Mouse (Mus musculus) left cerebral cortex, postnatal 14 days (tissue): ENCODE data around the gene Rxra. TPM values are rescaled to one million over a fixed set of nuclear protein-coding genes. Genes with fewer than 3 reads are reported as not detected.
A peak's percentile ranks its signal among the peaks of the same experiment; 100 is the strongest.

ENCODE experiments used
- DNase-seq, 2 experiments: peaks; one replicate each; pipeline ENCODE4 v3.0.0; 2021 to 2022; ENCODE audit warnings: low spot score in 2 of 2, mixed read lengths in 1 of 2
- intact Hi-C: fragments of 180-260 bp; cut with DNase I; formaldehyde crosslinking; loops from one replicate; pipeline ENCODE4 v1.15.1; 2025
- total RNA-seq, 2 experiments: library from RNA; stranded (reverse); gene quantifications; 2 replicates each; pipeline ENCODE4 v1.2.3; 2021

The Rxra gene
- total RNA-seq, 2 experiments from 2014 or later, result 15.6 to 16.2 TPM

DNA sequence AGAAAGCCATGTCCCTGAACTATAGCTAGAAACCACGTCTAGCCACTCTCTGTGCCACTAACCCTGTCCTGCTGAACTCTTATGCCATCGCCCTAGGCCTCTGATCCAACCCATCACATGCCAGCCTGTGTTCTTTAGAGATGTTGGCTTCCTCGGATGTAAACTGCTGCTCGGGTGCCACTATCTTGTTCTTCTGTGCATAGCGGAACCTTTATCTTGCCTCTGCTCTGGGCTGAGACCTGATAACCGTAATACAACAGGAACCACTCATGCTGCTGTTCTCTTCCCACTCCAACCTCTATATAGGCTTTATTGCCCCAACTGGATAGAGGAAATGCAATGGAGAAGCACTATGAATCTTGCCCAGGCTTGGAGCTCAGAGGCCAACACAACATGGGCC is 11.0 kb upstream of the Rxra start:
- no peak for DNase-seq
- intact Hi-C loops, result no loop called here

DNA sequence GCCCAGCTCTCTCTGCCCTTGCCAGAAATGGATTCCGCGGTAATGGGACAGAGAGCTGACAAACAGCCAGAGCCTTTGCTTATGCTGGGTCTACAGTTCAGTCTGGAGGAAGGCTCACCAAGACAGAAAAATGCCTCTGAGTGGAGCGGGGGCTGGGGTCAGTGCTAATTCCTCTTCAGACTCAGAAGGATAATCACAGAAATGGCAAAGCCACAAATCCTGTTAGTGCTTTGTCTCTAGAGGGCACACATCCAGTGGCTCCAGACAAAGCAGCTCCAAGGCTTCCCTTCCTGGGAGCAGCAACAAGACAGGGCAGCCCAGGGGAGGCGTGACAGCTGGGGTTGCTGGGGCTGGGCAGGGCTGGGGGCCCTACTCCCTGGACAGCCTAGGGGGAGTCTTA is 9.5 kb upstream of the Rxra start:
- intact Hi-C loops, result no loop called here
- no peak for DNase-seq

DNA sequence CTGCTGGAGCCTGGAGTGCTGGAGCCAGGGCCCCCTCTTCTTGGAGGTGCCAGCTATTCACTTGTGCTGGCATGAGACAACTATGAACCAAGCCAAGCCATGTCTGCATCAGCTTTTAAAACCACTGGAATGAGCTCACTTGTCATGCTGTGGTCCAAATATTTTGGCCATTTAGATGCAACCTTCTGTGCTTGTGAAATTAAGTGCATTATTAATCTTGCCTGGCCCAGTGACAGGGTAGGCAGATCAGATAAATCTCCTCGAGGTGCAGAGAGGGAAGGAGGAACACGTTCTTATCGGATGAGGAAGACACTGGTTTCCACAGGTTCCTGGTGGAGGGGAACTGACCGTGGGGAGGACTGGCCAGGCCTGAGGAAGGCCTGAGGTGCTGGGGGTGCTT is 8.6 kb upstream of the Rxra start:
- DNase-seq, result no peak
- intact Hi-C loops, result no loop called here

DNA sequence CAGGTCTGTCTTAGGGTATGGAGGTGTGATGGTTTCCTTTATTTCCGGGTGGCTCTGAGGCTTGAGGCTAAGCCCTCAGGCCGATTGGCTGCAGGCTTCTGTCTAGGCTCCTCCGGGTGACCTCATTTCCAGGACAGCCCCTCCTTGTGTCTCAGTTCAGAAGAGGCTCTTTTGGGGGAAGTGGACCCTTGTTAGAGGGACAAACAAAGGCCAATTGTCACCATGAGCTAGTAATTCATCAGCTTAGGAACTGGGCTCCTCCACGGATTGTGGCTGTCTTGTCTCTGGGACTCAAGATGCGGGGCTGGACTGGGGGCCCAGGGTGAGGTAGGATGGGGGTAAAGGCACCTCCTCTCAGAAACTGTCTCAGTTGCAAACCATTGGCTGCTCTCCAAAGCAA is 5.5 kb upstream of the Rxra start:
- DNase-seq, result no peak
- intact Hi-C loops, result no loop called here

DNA sequence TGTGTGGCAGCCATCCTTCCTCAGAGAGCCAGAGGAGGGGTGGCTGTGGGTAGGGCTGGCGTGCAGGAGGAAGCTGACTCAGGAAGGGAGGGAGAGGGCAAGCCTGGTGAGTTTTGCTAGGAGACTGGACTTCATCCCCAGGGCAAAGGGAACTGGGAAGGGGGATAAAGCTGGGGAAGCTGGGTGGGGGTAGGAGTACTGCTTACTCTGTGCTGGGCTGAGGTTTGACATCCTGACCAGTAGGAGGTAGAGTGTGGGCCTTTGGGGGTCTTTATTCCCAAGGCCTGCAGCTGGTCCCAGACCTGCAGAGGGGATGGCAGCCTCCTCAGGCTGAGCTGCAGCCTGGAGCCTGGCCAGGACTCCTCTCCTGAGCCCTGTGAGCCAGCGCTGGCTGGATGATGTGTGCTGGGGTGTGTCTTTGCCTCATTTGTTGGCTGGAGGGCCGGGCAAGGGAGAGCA is 4.6 kb upstream of the Rxra start:
- no peak for DNase-seq
- intact Hi-C loops, result no loop called here

DNA sequence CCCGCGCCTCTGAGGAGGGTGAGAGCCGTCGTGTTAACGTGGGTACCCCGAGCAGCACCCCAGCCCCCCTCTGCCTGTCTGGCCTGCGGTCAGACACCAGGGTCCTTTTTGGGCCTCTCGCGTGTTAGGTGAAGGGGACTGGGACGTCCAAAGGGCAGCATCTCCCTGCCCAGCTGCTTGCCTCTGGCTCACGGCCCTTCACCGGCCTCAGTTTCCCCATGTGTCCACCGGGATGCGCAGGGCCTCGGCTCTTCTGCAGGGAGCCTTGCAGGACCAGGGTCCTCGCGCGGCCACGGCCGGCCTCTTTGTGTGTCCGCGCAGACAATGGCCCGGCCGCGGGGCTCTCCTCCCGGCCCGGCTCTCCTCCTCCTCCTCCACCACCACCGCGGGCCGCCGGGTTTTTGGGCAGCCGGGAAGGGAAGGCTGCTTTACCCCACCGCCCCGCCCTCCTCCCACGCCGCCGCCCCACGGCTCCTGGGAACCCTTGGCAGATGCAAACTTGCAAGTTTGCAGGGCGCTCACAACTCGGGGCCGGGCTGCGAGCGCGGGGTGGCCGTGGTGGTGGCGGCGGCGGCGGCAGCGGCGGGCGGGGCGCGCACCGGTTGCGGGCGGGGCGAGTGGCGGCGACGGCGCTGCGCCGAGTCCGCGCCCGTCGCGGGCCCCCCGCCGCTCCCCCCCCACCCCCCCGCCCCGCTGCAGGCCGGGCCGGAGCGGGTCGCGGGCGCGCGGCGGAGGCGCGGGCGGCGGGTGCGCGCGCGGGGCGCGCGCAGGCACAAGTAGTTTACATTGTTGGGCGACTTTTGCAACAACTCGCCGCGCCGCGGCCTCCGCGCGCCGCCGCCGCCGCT is 462 bp downstream of the Rxra start:
- peak in 1 of 2 experiments; percentile 49 for DNase-seq
- intact Hi-C loops, result loop anchor here (5.0 kb wide), 2 partner anchors 74 to 86 kb away; no protein-coding TSS in a partner anchor

DNA sequence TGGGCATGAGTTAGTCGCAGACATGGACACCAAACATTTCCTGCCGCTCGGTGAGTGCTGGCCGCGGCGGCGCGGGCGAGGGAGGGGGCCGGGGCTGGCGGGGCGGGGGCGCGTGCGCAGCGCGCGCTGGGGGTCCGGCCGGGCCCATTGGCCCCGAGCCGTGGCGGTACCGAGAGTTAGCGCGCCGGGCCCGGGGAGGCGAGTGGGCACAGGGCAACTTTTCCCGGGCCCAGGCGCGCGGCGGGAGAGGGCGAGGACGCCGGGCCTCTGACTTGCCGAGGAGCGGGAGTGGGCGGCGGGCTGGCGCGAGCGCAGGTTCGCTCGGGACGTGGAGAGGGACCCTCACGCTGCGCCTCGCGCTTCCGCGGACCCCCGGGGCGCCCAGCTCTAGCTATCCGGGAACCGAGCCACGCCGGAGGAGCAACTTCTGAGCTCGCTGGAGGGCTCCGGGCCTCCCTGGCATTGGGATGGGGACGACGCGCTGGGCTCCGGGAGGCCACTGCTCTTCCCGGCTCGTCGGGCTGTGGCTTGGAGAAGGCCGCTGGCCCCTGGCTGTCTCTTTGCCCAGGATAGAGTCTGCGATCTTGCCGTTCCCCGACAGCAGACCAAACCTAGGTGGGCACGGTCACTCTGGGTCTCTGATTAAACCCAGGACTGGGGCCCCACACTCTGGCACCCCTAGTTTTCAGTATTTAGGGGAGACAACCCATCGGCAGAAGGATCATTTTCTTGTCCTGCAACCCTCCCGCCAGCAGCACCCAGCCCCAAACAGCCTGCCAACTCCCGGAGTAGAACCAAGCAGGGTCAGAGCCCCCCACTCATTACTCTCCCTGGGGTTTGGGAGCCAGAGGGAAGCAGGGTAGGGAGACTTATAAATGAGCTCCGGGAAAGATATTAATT is 1.4 kb downstream of the Rxra start:
- DNase-seq, result no peak
- intact Hi-C loops, result loop anchor here (5.0 kb wide), 2 partner anchors 75 to 85 kb away; no protein-coding TSS in a partner anchor

DNA sequence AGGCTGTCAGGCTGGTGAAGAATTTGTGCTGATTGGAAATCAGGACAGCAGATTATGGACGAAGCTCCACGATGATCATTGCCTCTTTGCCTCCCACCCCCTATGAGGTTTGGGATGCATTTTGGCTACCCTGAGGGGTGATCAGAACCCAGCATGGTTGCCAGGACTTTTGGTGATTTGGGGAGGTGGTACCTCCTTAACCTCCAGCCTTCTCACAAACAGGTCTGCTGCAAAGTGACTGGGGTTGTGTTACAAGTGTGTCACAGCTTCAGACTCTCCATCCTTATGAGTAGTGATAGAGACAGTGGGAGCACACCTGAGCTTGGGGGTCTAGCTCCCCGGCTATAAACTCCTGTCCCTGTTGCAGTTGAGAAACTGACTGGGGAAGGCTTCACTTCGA is 2.1 kb downstream of the Rxra start:
- intact Hi-C loops, result loop anchor here (5.0 kb wide), 2 partner anchors 76 to 84 kb away; no protein-coding TSS in a partner anchor
- no peak for DNase-seq

DNA sequence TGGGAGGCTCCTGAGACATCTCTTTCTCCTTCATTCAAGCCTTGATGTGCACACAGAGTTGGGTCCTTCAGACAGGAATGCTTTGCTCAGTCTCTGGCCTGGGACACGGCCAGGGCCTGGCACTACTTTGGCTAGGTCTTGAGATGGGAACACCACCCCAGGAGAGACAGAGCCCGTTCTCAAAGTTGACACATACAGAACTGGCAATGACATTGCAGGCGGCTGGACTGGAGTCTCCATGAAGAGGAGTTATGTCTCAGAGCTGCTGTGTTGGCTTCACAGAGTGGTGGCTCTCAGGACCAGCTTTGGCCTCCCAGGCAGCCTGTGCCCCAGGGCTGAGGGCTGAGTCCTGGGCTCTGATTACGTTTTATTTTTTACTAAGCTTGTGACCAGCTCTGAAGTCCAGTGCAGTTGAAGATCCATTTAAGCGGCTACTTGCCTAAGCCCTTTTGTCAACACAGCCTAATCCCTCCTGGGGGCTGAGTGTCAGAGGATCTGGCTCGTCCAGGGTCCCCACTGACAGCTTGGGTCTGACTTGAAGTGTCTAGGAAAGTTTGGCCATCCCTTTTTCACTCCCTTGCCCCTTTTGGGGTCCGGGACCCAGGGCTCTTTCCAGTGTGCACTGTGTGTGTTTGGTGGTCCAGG is 2.7 kb downstream of the Rxra start:
- intact Hi-C loops, result loop anchor here (5.0 kb wide), 2 partner anchors 77 to 83 kb away; no protein-coding TSS in a partner anchor
- DNase-seq, result no peak

DNA sequence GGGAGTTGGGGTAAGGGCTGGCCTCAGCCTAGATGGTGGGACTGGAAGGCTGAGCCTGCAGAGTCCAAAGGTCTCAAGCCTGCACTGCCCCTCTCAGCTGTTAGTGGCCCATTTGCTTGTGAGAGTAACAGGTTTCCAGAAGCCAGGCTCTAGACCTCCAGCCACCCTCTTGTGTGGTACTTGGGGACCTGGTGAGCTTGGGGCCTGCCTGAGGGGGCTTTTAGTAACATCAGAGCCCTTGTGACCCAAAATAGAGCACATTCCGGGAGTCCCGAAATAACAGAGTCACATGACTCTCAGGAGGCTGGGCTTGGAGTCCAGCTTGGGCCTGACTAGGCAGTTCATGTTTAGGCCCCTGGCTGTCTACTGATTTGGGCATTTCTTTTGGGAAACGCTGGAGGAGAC is 3.4 kb downstream of the Rxra start:
- no peak for DNase-seq
- intact Hi-C loops, result loop anchor here (5.0 kb wide), 2 partner anchors 77 to 83 kb away; no protein-coding TSS in a partner anchor

DNA sequence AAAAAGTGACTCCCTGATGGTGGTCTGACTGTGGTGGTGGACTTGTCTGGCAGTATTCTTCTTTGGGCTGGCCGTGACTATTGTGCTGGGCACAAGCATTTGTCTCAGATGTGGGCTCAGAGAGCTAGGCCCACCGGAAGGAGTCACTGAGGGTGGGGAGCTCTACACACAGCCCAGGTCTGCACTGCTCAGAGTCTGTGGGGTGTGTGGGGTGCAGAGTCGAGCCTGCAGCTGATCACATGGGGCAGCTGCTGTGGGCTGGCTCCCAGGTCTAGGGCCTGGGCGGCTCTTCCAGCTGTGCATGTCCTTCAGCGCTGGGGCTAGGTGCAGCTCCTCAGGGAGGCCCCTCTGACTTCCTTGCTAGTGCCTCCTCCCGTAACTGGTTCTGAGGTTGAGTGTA is 3.8 kb downstream of the Rxra start:
- intact Hi-C loops, result no loop called here
- DNase-seq, result no peak

DNA sequence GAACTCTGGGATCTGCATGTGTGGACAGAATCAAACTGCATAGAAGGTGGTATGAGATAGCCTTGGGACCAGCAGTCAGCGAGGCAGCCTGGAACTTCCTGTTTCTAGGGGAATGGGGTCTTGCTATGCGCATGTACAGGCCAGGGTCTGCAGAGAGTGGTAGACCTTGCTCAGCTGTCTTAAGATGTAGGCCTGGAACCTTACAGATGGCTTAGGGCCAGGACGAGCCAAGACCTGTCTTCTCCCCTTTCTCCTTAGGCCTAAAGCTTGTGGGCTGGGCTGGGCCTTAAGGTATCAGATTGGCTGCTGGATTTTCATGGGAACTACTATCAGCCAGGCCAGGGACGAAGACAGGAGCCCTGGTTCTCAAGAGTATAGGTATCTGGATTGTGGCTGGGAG is 4.4 kb downstream of the Rxra start:
- intact Hi-C loops, result no loop called here
- DNase-seq, result no peak

DNA sequence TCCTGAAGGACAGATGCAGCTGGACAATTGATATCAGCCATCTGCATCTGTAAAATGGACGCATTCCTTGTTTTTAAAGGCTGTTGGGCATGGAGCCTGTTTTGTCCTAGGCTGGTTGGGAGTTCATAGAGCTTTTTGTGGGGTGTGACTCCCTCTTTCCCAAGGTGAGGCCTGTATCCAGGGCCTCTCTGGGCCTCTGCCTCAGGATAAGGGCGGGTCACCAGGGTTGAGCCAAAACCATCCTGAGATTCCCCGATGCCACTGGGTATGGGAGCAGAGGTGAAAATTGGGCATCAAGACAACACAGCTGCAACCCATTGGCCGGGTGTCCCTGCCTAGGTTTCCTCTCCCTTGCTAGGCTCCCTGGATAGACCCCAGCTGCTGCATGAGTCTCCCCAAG is 5.2 kb downstream of the Rxra start:
- DNase-seq, result no peak
- intact Hi-C loops, result no loop called here

DNA sequence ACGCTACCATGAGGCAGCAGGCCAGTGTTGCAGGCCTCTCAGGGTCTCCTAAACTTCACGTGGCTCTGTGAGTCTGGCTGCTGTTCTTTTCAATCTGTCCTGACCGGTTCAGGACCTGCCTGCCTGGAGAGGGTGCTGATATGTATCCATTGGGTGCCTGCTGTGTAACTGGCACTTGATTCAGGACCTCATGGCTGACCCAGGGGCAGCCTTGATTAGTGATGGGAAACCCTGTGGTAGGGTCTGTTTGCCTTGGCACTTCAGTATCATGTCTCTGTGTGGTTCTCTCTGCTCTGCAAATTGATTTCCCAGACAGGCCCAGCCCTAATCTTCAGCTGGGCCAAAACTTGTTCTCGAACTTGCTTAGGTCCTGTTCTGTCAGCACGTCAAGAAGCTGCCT is 5.9 kb downstream of the Rxra start:
- no peak for DNase-seq
- intact Hi-C loops, result no loop called here

DNA sequence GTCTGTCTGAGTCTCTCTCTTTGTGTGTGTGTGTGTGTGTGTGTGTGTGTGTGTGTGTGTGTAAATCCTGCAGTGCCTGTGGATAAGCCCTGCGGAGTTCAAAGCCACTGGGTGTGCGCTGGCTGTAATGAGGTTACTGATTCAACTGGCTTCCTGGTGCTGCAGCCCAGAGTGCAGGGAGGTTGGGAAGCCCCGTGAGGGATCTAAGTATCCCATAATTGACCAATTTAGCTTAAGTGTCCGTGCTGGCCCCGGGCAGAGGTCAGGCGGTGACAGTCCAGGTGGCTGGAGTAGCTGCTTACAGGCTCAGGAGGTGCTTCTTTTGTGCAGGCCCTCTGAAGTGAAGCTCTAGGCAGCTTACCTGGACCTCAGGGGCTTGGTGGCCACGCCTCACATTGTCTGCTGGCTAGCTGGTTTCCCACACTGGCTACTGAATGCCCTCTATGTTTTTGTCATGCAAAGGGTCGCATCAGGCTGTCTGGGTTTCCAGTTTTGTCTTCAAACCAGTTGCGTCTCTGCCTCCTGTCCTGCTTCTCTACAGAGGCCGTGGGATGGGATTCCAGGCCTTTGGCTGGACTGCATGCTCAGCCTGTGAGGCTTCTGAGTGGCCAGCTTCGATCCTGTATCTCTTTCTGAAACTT is 7.9 kb downstream of the Rxra start:
- DNase-seq, result no peak
- intact Hi-C loops, result no loop called here

DNA sequence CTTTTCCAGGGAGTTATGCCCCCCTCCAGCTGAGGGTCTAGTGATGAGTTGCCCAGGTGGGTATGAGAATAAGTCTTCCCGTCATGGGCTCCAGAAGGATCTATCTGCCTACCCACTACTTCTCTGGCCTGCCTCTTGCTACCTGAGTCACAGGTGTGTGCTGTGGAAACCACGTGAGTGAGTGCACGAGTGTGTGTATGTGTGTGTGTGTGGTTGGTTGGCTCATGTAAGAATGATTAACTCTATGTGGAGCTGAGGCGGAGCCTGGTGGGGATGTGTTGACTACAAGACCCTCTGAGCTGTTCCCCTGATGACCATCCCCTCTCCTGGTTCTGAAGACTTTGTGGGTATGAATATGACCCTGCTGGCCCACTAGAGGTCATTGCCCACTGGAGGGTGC is 9.7 kb downstream of the Rxra start:
- intact Hi-C loops, result no loop called here
- DNase-seq, result no peak

DNA sequence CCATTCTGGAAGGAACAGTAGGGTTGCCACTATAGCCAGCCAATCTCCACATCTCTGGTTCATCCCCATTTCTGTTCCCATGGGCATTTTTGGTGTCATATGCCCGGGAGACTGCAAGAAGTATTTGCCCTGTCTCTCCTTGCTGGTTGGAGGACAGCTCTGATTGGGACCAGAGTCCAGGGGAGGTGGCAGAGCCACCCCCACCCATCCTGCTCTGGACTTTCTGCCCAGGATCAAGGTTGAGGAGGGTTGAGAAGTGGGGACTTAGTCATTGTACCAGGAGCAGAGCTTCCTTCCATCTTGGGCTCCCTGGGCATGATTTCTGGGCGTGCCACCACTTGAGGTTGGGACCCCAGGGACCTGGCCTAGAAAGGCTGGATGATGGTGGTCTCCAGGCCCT is 10.1 kb downstream of the Rxra start:
- intact Hi-C loops, result no loop called here
- DNase-seq, result no peak

DNA sequence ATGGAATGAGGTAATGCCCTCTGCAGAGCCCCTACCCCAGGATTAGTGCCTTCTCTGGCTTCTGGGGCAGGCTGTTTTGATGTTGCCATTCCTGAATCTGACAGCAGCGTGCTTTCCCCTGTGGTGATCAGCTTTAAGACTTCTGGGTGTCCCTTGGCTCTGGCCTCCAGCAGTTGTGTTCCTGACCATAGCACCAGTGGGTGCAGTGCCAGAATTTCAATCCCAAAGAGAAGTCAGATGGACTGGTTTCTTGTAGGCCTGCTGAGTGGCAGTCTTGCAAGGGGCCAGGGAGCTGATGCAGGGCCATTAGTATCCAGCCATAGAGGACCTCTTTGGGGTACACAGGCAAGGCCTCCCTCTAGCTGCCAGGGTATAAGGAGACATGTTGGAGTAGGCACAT is 10.8 kb downstream of the Rxra start:
- no peak for DNase-seq
- intact Hi-C loops, result no loop called here

DNA sequence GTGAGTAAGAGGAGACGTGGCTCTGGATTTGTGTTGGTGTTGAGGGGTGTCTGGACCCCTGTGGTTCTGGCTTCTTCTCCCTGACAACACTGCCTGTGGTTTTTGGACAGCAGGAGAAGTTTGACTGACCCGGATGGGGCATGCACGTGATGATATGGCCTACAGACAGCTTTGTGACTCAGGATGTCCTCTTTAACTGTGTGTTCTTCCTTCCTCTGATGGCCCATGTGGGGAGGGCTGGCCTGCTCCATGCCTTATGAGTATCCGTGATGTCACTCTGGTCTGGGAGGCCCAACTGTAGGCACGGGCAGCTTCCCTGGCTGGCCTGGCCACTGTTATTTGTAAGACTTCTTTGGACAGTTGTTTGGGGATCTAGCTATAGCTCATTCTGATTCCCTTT is 11.7 kb downstream of the Rxra start:
- intact Hi-C loops, result no loop called here

More for the DNA sequence above, 11.7 kb downstream of the Rxra start:
- DNase-seq, result no peak
